Mouse (Mus musculus) cerebellum, adult 2 months (tissue): Measurements from ENCODE around the gene Arhgap30. TPM values are rescaled to one million over a fixed set of nuclear protein-coding genes. Genes with fewer than 3 reads are reported as not detected.

ENCODE experiments used
- DNase-seq, 2 experiments: peaks; one replicate each; pipeline ENCODE4 v3.0.0; 2021
- H3K27ac ChIP-seq: fragments of 200-500 bp; 2 replicates; pipeline ENCODE4 v1.5.1; 2012; ENCODE audit warnings: low read length, control low read depth, inconsistent platforms; ENCODE audit not compliant: insufficient read depth
- H3K27me3 ChIP-seq: fragments of 200-500 bp; 2 replicates; pipeline ENCODE4 v1.6.1; 2012; ENCODE audit warnings: inconsistent platforms, mild to moderate bottlenecking, low read length, moderate library complexity; ENCODE audit not compliant: control insufficient read depth, insufficient read depth
- H3K4me1 ChIP-seq: fragments of 200-500 bp; 2 replicates; pipeline ENCODE4 v1.6.1; 2011; ENCODE audit warnings: low read length; ENCODE audit not compliant: control insufficient read depth, insufficient read depth
- H3K4me3 ChIP-seq: fragments of 200-500 bp; replicated peaks from 2 replicates; pipeline ENCODE3; 2011; ENCODE audit warnings: mild to moderate bottlenecking, low read depth, low read length, control low read depth; ENCODE audit not compliant: insufficient read depth
- CTCF ChIP-seq: fragments of 200-500 bp; IDR thresholded peaks from 2 replicates; pipeline ENCODE4 v1.5.1; 2011; ENCODE audit warnings: low read depth, mild to moderate bottlenecking, control low read depth, low read length, moderate library complexity, borderline replicate concordance; ENCODE audit not compliant: insufficient read depth
- POLR2A ChIP-seq: fragments of 200-500 bp; IDR thresholded peaks from 2 replicates; pipeline ENCODE4 v1.6.1; 2011; ENCODE audit warnings: low read length, control low read depth, borderline replicate concordance; ENCODE audit not compliant: insufficient read depth
- WGBS: fragments of 180-500 bp; shearing (Covaris S2); methylation state at CpG from one replicate; pipeline ENCODE4 v1.1.7; 2018; 5-methylcytosine and 5-hydroxymethylcytosine counted together
- polyA plus RNA-seq: library from polyadenylated mRNA; depleted of rRNA; stranded (reverse); fragments of >200 nt; gene quantifications from 2 replicates; pipeline ENCODE4 v1.2.3, GENCODE M21; 2012

Arhgap30 gene
- polyA plus RNA-seq, 1 experiment = 0.65 TPM

GRCm38 (mm10) chr1:171419905-171420304 lies 31.2 kb downstream of the Arhgap30 start:
- no peaks in the 10 kb centered on the region for H3K4me1 ChIP-seq
- H3K4me3 ChIP-seq = no peak overlapping the region
- DNase-seq = no peak
- 58% methylated on average over 5 of the region's 5 CpGs for WGBS
- H3K27ac ChIP-seq = no peak overlapping the region
- H3K27me3 ChIP-seq = no peaks in the 10 kb centered on the region
- TF ChIP-seq POLR2A = no peak
- no peak for TF ChIP-seq CTCF

GRCm38 (mm10) chr1:171422504-171423095 lies 33.8 kb downstream of the Arhgap30 start:
- Histone ChIP-seq H3K4me3 (no peak overlapping the region), H3K27ac (no peak overlapping the region), H3K4me1 (no peaks in the 10 kb centered on the region), H3K27me3 (no peaks in the 10 kb centered on the region)
- no peak for DNase-seq
- WGBS = 83% methylated on average over 8 of the region's 8 CpGs
- TF ChIP-seq CTCF (no peak), POLR2A (no peak)

- no peak overlapping the region for H3K4me3 ChIP-seq
- no peak for TF ChIP-seq CTCF
- TF ChIP-seq POLR2A = no peak
- H3K4me1 ChIP-seq = no peaks in the 10 kb centered on the region
- no peak for DNase-seq
- 80% methylated on average over 5 of the region's 5 CpGs for WGBS
- H3K27ac ChIP-seq = no peak overlapping the region
- no peaks in the 10 kb centered on the region for H3K27me3 ChIP-seq
These were observed 35.9 kb downstream of the Arhgap30 start for GRCm38 (mm10) chr1:171424638-171425037.

GRCm38 (mm10) chr1:171425126-171425525 lies 36.4 kb downstream of the Arhgap30 start:
- 77% methylated on average over 4 of the region's 4 CpGs for WGBS

GRCm38 (mm10) chr1:171432158-171432557 lies 43.4 kb downstream of the Arhgap30 start:
- H3K4me1 ChIP-seq = no peaks in the 10 kb centered on the region
- H3K27ac ChIP-seq = no peak overlapping the region
- TF ChIP-seq POLR2A (no peak), CTCF (no peak)
- H3K27me3 ChIP-seq = no peaks in the 10 kb centered on the region
- 84% methylated on average over 5 of the region's 5 CpGs for WGBS
- DNase-seq = no peak
- no peak overlapping the region for H3K4me3 ChIP-seq

More at GRCm38 (mm10) chr1:171425126-171425525, 36.4 kb downstream of the Arhgap30 start:
- no peak for DNase-seq
- Histone ChIP-seq H3K4me3 (no peak overlapping the region), H3K4me1 (no peaks in the 10 kb centered on the region), H3K27ac (no peak overlapping the region), H3K27me3 (no peaks in the 10 kb centered on the region)
- TF ChIP-seq POLR2A (no peak), CTCF (no peak)

- H3K4me1 ChIP-seq = no peaks in the 10 kb centered on the region
- TF ChIP-seq CTCF = no peak
- no peak for TF ChIP-seq POLR2A
- no peak overlapping the region for H3K27ac ChIP-seq
- WGBS = 73% methylated on average over 7 of the region's 7 CpGs
- no peaks in the 10 kb centered on the region for H3K27me3 ChIP-seq
- DNase-seq = no peak
- H3K4me3 ChIP-seq = no peak overlapping the region
These were observed 46.6 kb downstream of the Arhgap30 start for GRCm38 (mm10) chr1:171435288-171435814.

- TF ChIP-seq POLR2A = no peak
- TF ChIP-seq CTCF = no peak
- Histone ChIP-seq H3K4me1 (no peaks in the 10 kb centered on the region), H3K4me3 (no peak overlapping the region), H3K27me3 (no peaks in the 10 kb centered on the region), H3K27ac (no peak overlapping the region)
- DNase-seq = no peak
- 82% methylated on average over 1 of the region's 1 CpGs for WGBS
These were observed 47.2 kb downstream of the Arhgap30 start for GRCm38 (mm10) chr1:171435974-171436373.
